Mouse (Mus musculus): ENCODE data around the gene Arl2. TPM values are rescaled to one million over a fixed set of nuclear protein-coding genes. Genes with fewer than 3 reads are reported as not detected.
A peak's percentile ranks its signal among the peaks of the same experiment; 100 is the strongest.
"Not testable (repeated sequence)": the region's sequence is repeated elsewhere in the genome, so short reads cannot be mapped to it uniquely, and the experiment has no call there.

Gene Arl2
- polyA plus RNA-seq, 1 experiment from 2014 or later = 97.0 TPM

DNA sequence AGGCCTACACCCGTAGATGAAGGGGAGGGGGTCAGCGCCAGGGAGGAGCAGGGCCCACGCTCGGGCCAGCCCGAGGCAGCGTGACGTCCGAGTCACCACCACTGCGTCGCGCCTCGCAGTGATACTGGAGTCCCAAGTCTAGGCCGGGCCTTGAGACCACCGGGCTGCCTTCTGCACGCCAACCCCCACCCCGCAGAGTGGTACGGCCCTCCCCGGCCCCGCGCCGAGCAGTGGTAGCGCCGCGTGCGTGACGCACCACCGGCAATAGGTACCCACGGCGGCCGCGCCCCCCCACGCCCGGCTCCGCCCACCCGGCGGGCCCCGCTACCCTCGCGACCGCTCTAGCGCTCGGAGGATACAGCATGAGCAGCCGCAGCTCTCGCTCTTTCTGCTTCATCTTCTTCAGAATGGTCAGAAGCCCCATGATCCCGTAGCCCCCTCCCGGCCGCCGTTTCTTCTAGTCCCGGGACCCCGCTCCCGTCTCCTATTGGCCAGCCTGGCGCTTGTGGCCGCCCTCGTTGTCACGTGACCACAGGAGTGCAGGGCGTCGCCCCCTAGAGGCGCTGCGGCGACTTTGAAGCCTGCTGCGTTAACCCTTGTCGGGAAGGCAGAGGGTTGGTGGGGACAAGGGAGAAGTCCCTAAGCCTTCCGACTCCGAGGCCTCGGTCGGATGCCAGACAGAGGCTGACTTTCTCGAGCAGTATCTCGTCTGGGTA lies 512 bp downstream of the Arl2 start, which contains the start of gene Batf2:
Gene Batf2 (plus strand): TSS at position 306 of the 716 bp plus-strand sequence.
- Histone ChIP-seq H3K27me3 (ENCODE audit: low read depth, poor library complexity, severe bottlenecking) (no peaks in the 10 kb centered on the region), H3K27ac (peak within 1 kb of the TSS; percentile 98), H3K9me3 (replicated peaks) (no peaks in the 10 kb centered on the region), H3K4me1 (peaks cover 19% of the 10 kb centered on the region), H3K4me3 (peak within 1 kb of the TSS; percentile 71), H3K36me3 (peaks cover 22% of the 10 kb centered on the region)
- DNase-seq (ENCODE audit: low spot score) = peak; percentile 98
- WGBS = under 1% methylated on average over 68 of the region's 68 CpGs

DNA sequence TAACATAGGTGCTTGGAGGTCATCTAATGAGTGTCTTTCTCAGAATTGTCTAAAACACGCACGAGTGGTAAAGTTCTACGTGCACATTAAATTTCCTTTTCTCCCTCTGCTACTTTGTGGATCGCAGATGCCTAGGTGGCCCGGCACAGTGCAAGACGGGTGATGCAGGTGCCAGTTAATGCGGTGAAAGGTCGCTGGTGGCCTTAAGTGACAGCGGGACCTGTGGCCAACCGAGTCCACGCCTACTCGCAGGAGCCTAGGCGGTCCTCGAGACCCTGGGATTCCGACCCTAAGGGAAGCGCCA lies 1.0 kb downstream of the Arl2 start:
- Histone ChIP-seq H3K9me3 (replicated peaks) (no peaks in the 10 kb centered on the region), H3K27ac (peak overlapping the region; percentile 98), H3K27me3 (ENCODE audit: low read depth, poor library complexity, severe bottlenecking) (no peaks in the 10 kb centered on the region), H3K4me1 (peaks cover 19% of the 10 kb centered on the region), H3K36me3 (peaks cover 28% of the 10 kb centered on the region), H3K4me3 (peak overlapping the region; percentile 71)
- 9% methylated on average over 16 of the region's 16 CpGs for WGBS
- DNase-seq (ENCODE audit: low spot score) = no peak

GRCm38 (mm10) chr19:6139701-6140100 lies 1.6 kb downstream of the Arl2 start:
- H3K9me3 ChIP-seq (replicated peaks) = no peaks in the 10 kb centered on the region
- 95% methylated on average over 6 of the region's 6 CpGs for WGBS
- H3K27ac ChIP-seq = peak overlapping the region; percentile 98; the same call in 1 of the 2 replicates
- no peaks in the 10 kb centered on the region for H3K27me3 ChIP-seq (ENCODE audit: low read depth, poor library complexity, severe bottlenecking)
- peaks cover 34% of the 10 kb centered on the region for H3K36me3 ChIP-seq
- no peak for DNase-seq (ENCODE audit: low spot score)
- peaks cover 19% of the 10 kb centered on the region for H3K4me1 ChIP-seq
- peak overlapping the region; percentile 71 for H3K4me3 ChIP-seq

DNA sequence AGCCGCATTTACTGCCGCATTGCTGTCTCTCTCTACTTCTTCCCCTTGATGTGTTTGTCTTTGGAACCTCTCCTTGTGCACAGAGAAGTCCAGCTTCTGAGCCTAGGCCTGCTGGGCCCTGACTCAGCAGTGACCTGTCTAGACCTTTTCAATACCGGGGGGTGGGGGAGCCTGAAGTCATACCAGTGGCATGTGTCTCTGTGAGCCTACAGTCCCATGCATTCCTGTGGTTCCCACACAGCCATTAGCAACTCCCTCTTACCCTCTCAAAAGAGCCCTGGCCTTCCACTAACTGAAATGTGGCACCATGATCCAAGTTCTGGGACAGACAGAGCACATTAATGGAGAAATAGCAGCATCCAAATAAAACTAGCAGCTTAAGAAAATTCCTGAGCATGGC lies 5.0 kb downstream of the Arl2 start:
- DNase-seq (ENCODE audit: low spot score) = no peak
- Histone ChIP-seq H3K27me3 (ENCODE audit: low read depth, poor library complexity, severe bottlenecking) (no peaks in the 10 kb centered on the region), H3K9me3 (replicated peaks) (no peaks in the 10 kb centered on the region), H3K27ac (no peak overlapping the region), H3K4me1 (peaks cover 13% of the 10 kb centered on the region), H3K4me3 (no peak overlapping the region), H3K36me3 (peaks cover 45% of the 10 kb centered on the region)
- 92% methylated on average over 3 of the region's 3 CpGs for WGBS

DNA sequence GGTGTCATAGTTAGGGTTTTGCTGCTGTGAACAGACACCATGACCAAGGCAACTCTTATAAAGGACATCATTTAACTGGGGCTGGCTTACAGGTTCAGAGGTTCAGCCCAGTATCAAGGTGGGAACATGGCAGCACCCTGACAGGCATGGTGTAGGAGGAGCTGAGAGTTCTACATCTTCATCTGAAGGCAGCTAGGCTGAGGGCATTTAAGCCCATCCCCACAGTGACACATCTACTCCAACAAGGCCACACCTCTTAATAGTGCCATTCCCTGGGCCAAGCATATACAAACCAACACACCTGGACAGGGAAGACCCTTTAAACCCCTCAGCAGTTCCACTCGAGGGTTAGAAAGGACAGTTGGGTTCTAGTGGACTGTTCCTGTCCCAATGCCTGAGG lies 8.2 kb downstream of the Arl2 start:
- DNase-seq (ENCODE audit: low spot score); H3K4me3 ChIP-seq; H3K4me1 ChIP-seq; H3K27me3 ChIP-seq (ENCODE audit: low read depth, poor library complexity, severe bottlenecking); H3K9me3 ChIP-seq (replicated peaks); H3K27ac ChIP-seq: not testable (repeated sequence)
- 67% methylated on average over 1 of the region's 1 CpGs for WGBS
- H3K36me3 ChIP-seq = peaks cover 45% of the 10 kb centered on the region

DNA sequence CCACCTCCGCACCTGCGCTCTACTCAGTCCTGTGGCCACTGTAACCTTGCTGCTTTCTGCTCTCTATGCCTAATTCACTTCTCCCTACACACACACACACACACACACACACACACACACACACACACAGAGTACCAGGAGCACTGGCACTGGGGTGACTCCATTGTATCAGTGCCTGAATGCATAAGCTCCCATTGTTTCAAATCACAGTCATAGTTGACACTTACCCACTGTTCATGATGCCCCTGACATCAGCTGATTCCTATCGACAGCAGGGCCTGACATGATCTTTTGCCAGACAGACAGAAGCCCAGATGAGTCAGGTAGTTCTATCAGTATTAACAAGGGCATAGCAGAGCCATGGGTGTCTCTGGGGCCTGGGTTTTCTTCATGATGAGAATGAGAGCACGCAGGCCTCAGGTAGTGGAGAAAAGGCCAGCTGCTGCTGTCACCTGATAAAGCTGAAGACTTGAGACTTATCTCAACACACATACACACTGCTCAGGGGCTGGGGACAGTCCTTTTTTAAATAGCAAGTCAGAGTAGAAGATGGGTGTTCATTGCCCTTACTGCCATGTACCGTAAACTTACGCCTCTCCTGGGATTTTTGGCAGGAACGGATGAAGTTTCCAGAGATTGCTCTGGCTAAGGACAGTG lies 9.0 kb downstream of the Arl2 start:
- DNase-seq (ENCODE audit: low spot score) = no peak
- Histone ChIP-seq H3K4me3 (no peak overlapping the region), H3K36me3 (peaks cover 37% of the 10 kb centered on the region), H3K27ac (no peak overlapping the region), H3K9me3 (replicated peaks) (no peaks in the 10 kb centered on the region), H3K27me3 (ENCODE audit: low read depth, poor library complexity, severe bottlenecking) (no peaks in the 10 kb centered on the region), H3K4me1 (peaks cover 8% of the 10 kb centered on the region)
- 89% methylated on average over 7 of the region's 7 CpGs for WGBS

- H3K4me1 ChIP-seq; H3K27ac ChIP-seq; DNase-seq (ENCODE audit: low spot score); H3K4me3 ChIP-seq; H3K9me3 ChIP-seq (replicated peaks); H3K27me3 ChIP-seq (ENCODE audit: low read depth, poor library complexity, severe bottlenecking): not testable (repeated sequence)
- 80% methylated on average over 7 of the region's 7 CpGs for WGBS
- H3K36me3 ChIP-seq = peaks cover 20% of the 10 kb centered on the region
Measured at GRCm38 (mm10) chr19:6130414-6131128, 10.8 kb downstream of the Arl2 start.

DNA sequence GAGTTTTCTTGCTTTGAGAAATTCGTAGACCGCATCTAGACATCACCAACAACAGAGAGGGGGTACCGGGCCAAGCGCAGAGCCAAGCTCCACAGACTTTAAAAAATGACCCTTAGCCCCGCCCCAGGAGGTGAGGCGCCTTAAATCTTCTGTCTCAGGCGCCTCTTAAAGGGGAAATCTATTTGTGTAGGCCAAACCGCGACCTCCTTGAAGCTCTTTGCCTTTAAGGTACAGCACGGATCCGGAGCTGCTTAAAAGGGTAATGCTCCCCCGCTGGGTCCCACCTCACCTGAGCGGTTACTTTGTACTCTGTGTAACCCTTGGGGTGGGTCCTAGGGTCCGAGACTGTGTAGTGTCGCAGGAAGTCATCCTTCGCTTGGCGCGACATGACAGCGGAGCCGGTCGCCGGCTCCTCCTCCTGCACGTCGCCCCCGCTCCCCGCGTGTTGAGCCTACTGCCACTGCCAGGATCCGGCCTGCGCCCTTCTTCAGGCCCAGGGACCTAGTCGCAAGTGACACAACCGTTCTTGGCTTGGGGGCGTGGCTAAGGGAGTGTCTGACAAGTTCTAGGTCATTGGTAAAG lies 13.5 kb downstream of the Arl2 start, which contains the start of gene Snx15:
Gene Snx15 (minus strand): TSS at position 545 of the 582 bp plus-strand sequence.
- DNase-seq (ENCODE audit: low spot score) = peak; percentile 92
- Histone ChIP-seq H3K4me3 (peak within 1 kb of the TSS; percentile 66), H3K4me1 (peaks cover 10% of the 10 kb centered on the region; the same call in 1 of the 2 replicates), H3K9me3 (replicated peaks) (no peaks in the 10 kb centered on the region), H3K27me3 (ENCODE audit: low read depth, poor library complexity, severe bottlenecking) (no peaks in the 10 kb centered on the region), H3K36me3 (0 out of 2 replicates have a peak, but pooled peaks cover 3% of the 10 kb centered on the region), H3K27ac (peak within 1 kb of the TSS; percentile 90)
- WGBS = under 1% methylated on average over 32 of the region's 32 CpGs

DNA sequence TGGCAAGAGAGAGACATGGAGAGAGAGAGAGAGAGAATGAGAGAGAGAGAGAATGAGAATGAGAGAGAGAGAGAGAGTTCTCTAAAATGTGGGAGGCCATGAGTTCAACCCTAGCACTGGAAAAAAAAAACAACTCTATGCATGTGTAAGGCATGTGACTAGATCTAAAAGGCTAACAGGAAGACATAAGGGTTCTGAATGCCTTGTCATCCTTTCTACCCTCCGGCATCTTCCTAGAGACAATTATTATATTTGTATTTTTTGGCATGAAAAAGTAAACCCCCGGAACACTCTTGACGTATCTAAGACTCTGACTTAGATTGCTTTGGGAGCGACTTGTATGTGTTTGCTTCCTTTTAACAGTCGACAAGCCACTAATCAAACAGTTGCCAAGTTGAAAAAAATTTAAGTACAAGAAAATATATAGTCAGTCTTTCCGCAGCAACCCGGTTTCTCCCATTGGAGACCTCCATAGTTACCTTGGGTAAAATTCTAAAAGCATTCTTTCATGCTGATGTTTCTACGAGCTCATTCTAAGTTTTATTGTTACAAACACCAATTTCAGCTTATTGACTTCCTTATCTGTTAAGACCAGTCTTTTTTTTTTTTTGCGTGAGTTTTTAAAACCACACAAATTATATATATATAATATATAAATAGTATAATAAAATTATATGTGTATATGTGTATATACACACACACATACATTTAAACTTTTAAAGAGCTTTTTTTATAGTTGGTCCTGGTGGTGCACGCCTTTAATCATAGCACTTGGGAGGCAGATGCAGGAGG lies 14.4 kb downstream of the Arl2 start:
- peaks cover 11% of the 10 kb centered on the region for H3K4me1 ChIP-seq
- peak overlapping the region; percentile 66 for H3K4me3 ChIP-seq
- no peak for DNase-seq (ENCODE audit: low spot score)
- no peaks in the 10 kb centered on the region for H3K9me3 ChIP-seq (replicated peaks)
- H3K36me3 ChIP-seq = 0 out of 2 replicates have a peak, but pooled peaks cover 3% of the 10 kb centered on the region
- 74% methylated on average over 10 of the region's 10 CpGs for WGBS
- peak overlapping the region; percentile 90 for H3K27ac ChIP-seq
- no peaks in the 10 kb centered on the region for H3K27me3 ChIP-seq (ENCODE audit: low read depth, poor library complexity, severe bottlenecking)

DNA sequence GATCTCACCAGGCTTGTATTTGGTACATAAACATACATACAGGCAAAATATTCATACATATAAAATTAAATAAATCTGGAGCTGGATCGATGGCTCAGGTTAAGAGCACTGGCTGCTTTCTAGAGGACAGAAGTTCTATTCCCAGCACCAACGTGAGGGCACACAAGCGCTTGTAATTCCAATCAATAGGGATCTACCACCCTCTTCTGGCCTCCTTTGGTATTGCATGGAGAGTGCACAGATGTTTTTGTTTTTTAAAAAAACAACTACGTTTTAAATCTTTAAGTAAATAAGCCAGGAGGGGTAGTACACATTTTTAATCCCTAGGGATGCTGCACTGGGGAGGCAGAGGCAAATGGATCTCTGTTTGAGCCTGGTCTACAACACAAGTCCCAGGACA lies 15.1 kb downstream of the Arl2 start:
- H3K9me3 ChIP-seq (replicated peaks) = no peaks in the 10 kb centered on the region
- WGBS = 20% methylated on average over 4 of the region's 4 CpGs
- H3K4me3 ChIP-seq = no peak overlapping the region
- peaks cover 18% of the 10 kb centered on the region for H3K4me1 ChIP-seq
- DNase-seq (ENCODE audit: low spot score) = peak; percentile 45
- no peaks in the 10 kb centered on the region for H3K27me3 ChIP-seq (ENCODE audit: low read depth, poor library complexity, severe bottlenecking)
- H3K36me3 ChIP-seq = 0 out of 2 replicates have a peak, but pooled peaks cover 5% of the 10 kb centered on the region
- H3K27ac ChIP-seq = no peak overlapping the region

DNA sequence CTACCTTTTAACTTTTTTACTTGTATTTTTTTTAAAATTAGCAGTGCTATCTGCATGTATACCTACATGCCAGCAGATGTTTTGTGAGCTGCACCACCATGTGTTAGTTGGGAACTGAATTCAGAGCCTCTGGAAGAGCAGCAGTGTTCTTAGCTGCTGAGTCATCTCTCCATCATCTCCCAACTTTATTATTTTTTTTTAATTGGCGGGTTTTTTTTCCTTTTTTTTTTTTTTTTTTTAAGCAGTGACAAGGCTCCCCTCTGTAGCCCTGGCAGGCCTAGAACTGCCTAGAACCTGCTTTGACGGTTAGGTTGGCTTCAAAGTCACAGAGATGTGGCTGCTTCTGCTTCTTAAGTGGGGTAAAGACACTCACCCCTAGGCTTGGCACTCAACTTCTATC lies 16.4 kb downstream of the Arl2 start:
- H3K36me3 ChIP-seq = 0 out of 2 replicates have a peak, but pooled peaks cover 8% of the 10 kb centered on the region
- H3K4me3 ChIP-seq = no peak overlapping the region
- H3K4me1 ChIP-seq = peaks cover 20% of the 10 kb centered on the region
- no peaks in the 10 kb centered on the region for H3K9me3 ChIP-seq (replicated peaks)
- whole genome bisulfite sequencing = 80% methylated on average over 2 of the region's 2 CpGs
- no peak for DNase-seq (ENCODE audit: low spot score)
- H3K27ac ChIP-seq = no peak overlapping the region
- no peaks in the 10 kb centered on the region for H3K27me3 ChIP-seq (ENCODE audit: low read depth, poor library complexity, severe bottlenecking)

- Histone ChIP-seq H3K27me3 (ENCODE audit: low read depth, poor library complexity, severe bottlenecking) (no peaks in the 10 kb centered on the region), H3K9me3 (replicated peaks) (no peaks in the 10 kb centered on the region), H3K27ac (no peak overlapping the region; the same call in 1 of the 2 replicates), H3K4me1 (peaks cover 30% of the 10 kb centered on the region), H3K36me3 (0 out of 2 replicates have a peak, but pooled peaks cover 8% of the 10 kb centered on the region), H3K4me3 (no peak overlapping the region)
- no peak for DNase-seq (ENCODE audit: low spot score)
- WGBS = 55% methylated on average over 8 of the region's 8 CpGs
Measured at GRCm38 (mm10) chr19:6123330-6123729, 18.0 kb downstream of the Arl2 start.
